Mouse (Mus musculus): ENCODE measurements around the gene Ppm1j.
"Not testable (repeated sequence)": the region's sequence is repeated elsewhere in the genome, so short reads cannot be mapped to it uniquely, and the experiment has no call there.

Gene Ppm1j

DNA sequence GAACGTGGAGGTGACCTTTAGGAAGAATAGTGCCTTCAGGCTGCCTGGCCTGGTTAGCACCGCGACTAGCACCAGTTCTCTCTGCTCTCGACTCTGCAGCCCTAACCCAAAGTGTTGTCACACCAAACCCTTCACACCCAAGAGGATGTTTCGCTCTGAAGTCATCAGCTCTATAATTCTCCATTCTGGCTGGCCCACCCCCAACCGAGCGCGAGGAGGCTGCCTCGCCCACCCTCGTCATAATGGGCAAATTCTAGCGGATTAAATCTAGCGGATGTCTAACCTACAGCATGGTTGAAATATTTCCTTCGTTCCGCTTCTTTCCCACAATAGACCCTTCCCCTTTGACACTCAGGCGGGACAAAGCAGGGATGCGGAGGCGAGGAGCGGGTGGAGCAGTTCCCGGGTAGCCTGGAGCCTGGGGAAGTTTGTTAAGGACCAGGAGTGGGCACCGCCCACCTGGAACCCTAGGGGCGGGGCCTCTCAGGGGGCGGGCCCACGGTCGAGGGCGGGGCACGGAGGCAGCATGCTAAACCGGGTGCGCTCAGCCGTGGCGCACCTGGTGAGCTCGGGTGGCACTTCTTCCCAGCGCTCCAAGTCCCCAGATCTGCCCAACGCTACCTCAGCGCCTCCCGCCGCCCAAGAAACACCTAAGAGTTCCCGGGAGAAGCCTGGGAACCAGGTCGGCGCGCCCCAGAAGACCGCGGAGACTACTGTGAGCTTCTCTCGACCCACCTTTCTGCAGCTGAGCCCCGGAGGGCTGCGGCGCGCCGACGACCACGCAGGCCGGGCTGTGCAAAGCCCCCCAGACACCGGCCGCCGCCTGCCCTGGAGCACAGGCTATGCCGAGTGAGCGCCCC, at the start of gene Ppm1j:
TSS of gene Ppm1j (plus strand) at position 496 of the 860 bp plus-strand sequence.
- peak; percentile 83 for DNase-seq

DNA sequence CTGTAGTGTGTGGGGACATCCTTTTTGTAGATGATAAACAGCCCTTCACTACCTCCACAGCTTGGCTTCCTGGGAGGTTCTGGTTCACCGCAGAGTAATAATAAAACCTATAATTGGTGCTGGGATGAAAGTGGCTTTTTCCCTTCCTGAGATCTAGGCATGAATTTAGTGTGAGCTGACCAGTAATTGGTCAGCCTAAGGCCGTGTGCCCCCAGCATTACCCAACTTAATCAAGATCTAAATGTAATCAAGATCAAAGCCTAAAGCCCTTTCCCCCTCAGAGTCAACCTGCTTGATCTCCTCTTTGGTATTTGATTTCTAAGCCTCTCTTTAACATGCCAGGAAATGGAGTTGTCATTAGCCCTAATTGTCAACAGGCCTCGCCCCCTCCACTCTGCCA, 47.9 kb upstream of the Ppm1j start:
- DNase-seq = no peak

DNA sequence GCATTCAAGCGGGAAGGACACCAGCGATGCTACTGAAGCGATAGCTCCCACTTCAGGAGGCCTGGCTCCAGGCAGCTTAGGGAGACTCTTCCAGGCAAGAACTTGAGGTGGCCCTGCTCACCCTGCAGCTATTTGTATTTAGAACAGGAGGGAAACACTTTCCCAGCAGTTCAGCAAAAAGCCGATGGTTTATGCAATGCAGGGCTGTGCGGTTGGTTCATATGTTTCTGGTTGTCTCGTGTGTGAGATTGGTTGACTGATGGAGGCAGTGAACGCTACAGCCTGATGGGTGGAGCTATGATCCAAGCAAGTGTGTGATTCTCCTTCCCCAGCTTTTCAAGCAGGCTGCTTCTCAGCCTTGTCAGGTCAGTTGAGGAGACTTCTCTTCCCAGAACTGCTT, 46.2 kb upstream of the Ppm1j start:
- no peak for DNase-seq

DNA sequence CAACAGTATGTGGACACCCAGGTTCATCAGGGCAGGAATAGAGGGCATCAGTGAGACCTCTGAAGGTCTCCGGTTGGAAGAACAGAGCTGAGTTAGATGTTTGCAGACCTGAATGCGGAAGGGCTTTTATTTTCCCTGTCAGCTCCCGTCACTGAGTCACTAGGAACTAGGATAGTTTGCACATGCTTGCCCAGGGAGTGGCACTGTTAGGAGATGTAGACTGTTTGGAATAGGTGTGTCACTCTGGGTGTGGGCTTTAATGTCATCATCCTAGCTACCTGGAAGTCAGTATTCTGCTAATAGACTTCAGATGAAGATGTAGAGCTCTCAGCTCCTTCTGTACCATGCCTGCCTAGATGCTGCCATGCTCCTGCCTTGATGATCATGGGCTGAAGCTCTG, 38.9 kb upstream of the Ppm1j start:
- DNase-seq = no peak

DNA sequence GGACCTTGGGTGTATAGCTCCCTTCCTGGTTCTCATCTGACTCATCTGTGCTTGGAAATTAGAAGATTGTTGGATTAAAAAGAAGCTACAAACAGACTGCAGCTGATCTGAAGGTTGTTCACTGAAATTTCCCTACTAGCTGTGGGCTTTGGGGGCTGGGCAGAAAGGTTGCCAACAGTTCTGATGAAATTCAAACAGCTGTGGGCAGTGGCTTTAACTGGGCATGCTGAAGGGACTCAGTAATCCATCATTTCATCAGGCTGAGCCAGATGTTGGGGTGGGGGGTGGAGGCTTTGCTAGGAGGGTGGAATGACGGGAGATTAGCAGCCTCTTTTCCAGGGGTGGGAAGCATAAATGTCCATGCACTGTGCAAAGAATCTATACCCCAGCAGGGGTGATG, 37.7 kb upstream of the Ppm1j start:
- no peak for DNase-seq

DNA sequence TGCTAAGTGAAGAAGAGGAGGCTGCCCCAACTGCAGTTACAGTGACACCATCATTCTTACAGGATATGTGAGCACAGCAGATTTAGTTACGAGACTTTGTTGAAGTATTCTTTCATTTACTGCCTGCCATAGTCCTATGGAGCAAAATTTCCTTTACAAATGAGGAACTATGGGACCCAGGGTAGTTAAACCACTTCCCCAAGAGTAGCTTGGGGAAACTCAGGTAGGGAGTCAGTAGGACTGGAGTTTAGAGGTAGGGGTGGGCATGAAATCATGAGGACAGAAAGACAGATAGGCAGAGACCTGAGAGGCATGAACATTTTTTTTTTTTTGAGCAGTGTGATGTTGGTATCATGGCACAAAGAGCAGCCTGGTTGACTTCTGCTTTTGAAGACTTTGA, 37.0 kb upstream of the Ppm1j start:
- no peak for DNase-seq

DNA sequence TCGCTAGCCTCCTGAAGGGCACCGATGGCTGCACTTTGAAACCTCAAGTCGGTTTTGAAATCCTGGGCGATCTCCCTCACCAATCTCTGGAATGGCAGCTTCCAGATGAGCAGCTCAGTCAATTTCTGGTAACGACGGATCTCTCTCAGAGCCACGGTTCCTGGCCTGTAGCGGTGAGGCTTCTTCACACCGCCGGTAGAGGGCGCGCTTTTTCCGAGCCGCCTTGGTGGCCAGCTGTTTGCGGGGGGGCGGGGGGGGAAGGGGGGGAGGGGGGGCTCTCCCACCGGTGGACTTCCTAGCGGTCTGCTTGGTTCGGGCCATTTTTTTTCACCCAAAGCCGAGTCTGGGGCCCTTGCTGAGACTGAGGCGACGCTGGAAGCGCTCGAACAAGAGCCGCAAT, 28.0 kb upstream of the Ppm1j start:
- peak; percentile 25 for DNase-seq

DNA sequence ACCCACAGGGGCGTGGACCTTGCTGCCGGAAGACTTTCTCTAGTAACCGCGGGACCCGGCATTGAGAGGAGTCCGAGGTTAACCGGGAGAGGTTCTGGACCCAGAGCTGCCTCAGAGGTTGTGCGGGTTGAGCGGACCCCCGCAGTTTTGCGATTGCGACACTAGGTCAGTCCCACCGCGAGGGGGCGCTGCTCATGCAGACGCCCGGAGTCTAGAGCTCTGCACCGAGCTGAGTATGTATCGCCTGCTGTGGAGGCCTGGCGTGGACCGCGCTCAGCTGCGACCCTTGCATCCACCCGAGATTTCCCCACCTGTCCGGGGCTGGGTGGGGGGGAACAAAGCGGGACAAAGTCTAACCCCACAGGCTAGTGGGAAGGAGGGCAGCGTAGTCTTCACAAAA, 22.4 kb upstream of the Ppm1j start:
- peak; percentile 76 for DNase-seq

DNA sequence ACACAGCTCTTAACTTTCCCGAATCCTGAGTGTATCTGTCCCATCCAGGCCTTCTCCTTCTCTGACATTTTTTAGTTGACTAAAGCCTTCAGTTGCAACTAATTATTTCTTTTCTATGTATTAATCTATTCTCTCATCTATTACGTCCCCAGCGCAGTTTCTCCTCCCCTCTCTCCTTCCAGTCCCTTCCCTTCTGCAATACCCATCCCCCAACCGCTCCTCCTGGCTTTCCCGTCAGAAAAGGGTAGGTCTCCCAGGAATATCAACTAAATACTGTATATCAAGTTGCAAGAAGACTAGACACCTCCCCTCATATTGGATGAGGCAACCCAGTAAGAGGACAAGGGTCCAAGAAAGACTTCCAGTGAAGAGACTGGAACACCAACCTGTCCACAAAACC, 22.0 kb upstream of the Ppm1j start:
- no peak for DNase-seq

DNA sequence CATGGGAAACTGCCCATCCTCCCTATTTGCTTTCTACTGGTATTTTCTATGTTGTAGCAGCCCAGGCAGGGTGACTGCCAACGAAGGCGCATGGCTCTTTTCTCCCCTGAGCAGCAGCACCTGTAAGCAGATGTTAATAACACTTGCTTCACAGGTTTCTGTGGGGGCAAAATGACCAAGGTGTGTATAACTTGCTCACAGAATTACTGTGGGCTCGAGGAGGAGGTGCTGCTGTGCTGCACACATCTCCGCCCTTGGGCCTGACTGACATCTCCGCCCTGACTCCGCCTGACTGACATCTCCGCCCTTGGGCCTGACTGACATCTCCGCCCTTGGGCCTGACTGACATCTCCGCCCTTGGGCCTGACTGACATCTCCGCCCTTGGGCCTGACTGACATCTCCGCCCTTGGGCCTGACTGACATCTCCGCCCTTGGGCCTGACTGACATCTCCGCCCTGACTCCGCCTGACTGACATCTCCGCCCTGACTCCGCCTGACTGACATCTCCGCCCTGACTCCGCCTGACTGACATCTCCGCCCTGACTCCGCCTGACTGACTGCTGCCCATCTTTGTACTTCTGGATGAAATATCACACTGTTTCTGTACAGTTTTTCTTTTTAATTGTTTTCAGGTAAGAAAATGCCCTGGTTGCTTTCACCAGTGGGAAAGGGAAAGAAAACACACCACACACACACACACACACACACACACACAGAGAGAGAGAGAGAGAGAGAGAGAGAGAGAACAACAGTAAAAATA, 18.6 kb upstream of the Ppm1j start:
- not testable (repeated sequence) for DNase-seq

DNA sequence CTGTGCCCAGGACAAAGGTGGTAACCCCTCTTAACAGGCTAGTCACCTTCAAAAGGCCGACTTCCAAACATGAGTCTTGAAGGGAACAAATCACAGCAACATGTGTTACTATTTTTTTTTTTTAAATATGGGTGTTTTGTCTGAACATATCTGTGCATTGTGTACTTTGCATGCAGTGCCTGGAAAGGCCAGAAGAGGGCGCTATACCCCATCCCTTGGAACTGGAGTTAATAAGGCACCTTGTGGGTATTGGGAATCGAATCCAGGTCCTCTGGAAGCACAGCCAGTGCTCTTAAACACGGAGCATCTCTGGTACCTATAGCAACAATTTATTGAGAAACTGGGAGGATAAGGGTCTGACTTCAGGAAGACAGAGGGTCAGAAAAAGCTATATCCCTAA, 15.8 kb upstream of the Ppm1j start:
- DNase-seq = no peak

DNA sequence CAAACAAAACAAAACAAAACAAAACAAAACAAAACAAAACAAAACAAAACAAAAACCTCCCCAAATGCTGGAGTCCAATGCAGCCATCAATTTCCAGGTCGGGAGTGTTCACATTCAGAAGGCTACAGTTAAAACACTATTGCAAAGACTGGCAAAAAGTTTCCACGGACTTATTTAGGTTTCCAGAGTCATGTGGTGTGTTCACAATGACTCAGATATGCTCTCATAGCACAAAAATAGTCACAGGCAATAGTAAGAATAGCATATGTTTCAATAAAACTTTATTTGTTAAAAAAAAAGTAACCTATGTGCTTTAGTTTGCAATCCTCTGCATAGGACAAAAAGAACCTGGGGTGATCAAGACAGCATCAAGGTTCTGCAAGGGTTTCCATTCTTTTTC, 13.7 kb upstream of the Ppm1j start:
- no peak for DNase-seq

DNA sequence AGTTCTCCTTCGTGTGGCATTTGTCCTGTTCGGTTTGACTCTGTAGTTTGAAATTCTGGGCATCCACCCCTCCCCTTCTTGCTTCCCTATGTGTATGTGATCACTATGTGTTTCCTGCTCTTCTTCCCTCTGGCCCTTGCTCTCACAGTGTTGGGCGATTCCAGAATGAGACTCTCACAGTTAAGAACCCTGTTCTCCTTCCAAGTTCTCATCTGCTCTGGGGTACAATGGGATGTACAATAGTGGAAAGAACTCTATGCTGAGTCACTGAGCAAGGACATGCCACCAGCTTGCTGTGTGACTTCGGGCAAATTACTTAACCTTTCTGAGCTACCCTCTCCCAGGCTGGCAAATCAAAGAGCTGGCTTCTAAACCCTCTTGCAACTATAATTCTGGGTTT, 13.1 kb upstream of the Ppm1j start:
- DNase-seq = no peak

DNA sequence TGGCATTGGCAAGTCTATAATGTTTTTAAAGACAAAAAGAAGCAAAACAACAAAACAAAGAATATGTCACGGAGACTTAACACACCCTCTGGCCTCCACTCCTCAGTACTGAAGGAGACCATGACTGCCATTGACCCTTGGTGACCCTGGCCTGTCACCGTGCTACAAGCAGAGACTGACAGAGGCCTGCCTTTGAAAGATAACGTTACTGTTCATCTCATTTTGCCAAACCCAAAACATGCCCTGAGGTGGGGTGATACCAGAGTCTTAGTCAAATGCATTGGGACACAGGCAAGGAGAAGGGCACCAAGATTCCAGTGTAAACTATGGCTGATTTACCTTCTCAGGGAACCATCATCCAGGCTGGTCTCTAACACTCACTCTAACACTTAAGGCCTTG, 11.7 kb upstream of the Ppm1j start:
- DNase-seq = no peak

DNA sequence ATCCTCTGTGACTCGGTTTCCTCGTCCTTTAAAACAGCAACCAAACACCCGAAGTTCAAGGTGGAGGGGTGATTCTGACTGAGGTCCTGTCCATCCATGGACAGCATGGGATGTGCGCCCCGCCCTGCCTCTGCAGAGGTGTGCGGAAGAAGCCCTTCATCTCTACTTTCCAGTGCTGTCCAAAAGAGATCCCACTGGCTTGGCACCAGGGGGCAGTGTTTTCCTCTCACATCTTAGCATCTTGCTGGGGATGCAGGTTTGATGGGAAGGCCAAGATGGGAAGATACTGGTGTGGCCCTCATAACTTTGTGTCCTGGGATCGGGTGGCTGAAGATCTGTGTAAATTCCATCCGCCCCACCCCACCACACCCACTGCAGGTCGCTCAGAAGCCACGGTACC, 10.8 kb upstream of the Ppm1j start:
- peak; percentile 73 for DNase-seq

DNA sequence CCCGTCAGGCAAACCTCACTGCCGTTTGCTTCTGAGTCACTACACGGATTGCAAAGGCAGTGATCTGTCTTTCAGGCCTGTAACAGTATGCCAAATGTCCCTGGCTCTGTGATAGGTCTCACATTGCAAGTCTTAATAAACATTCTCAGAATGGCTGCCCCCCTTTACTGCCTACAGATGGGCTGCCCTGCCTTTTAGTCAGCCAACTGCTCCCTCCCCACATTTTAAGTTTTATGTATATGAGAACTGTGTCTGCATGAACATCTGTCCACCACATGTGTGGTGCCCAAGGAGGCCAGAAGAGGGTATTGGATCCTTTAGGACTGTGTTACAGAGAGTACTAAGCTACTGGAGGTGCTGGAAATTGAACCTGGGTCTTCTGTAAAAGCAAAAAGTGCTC, 9.9 kb upstream of the Ppm1j start:
- DNase-seq = no peak

DNA sequence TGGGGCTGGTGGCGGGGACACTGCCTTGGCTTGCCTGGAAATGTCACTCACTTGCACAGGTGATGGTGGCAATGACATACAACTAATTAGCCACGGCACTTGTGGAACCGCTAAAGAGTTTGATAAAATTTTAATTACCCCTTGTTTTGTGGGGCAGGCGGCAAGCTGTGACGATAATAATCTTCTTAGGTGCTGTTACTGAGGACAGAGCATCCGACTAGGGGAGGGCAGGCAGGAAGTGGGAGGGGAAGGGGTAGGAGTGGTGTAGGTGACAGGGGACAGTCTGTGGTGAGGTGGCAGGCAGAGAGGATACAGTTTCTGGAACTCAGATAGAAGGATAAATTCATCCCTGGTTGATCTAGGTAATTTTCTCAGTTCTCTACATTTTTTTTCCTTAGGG, 9.4 kb upstream of the Ppm1j start:
- DNase-seq = no peak

DNA sequence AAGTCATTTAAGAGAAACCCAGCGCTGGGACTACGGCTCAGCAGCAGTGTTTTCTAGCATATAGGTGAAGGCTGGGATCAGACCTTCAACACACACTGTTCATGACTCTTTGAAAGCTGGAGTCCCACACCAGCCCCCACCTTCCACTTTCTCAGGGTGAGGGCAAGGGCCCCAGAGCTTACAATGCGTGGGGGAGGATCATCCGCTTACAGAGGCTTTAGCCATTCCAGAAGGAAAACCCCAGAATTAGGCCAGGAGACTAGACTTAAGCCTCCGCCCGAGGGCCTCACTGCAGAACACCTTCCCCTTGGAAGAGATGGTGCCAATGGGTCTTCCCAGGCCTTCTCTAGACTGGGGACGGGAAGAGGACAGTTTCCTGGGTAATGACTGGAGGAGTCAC, 7.6 kb upstream of the Ppm1j start:
- no peak for DNase-seq

DNA sequence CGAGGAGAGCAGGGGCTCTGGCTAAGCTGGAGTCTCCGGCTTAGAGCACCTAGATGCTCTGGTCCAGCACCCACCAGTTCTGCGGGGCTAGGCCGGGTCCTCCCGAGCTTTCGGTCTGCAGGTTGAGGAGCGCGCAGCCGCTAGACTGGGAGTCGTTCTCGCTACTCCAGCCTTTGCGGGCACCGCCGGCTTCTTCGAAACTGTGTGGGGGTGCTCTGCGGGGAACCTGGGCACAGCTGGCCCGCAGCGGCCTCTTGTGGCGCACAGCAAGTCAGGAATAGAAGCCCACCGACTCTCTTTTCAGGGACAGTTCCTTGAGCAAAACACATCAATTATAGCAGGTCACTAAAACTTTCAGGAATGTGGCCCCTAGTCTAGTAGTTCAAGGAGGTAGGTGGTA, 3.5 kb upstream of the Ppm1j start:
- DNase-seq = peak; percentile 36

DNA sequence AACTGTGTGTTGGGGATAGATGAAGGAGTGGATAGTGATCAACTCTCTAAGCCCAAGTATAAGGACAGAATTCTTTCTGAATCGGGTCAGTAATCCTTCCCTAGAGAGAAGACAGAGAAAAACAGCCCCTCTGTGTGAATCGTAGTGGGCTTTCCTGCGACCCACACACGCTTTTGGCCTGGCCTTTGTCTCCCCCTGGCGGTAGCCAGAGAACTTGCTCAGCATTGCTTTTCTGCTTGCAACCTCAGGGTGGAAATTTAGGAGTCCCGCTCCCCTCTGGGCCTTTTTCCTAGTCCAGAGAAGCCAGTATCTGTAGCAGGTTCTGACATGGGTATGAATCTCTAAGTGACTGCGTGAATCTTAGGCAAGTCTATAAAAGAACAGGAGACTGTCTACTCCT, 907 bp upstream of the Ppm1j start:
- DNase-seq = peak; percentile 78

DNA sequence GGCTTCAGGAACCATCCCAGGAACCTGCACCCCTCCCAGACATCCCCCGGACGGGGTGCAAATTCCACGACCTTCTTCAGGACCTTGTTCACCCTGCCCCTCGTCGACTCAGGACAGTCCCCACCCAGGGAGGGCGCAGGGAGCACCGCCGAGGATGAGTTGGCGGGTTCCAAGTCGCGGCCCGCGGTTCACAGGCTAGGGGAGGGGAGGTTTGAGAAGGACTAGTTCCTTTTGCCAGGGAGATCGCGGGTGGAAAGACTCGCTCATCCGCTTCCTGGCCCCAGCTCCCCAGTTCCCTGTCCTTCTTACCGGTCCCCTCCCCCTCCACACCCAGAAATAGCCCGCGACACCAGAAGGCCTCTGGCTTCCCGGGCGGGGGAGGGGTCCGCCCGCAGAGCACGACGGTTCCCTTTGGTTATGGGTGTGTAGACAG, 631 bp downstream of the Ppm1j start, which contains the start of gene Fam19a3:
TSS of gene Fam19a3 (minus strand) at position 370 of the 433 bp plus-strand sequence.
- peak; percentile 51 for DNase-seq

DNA sequence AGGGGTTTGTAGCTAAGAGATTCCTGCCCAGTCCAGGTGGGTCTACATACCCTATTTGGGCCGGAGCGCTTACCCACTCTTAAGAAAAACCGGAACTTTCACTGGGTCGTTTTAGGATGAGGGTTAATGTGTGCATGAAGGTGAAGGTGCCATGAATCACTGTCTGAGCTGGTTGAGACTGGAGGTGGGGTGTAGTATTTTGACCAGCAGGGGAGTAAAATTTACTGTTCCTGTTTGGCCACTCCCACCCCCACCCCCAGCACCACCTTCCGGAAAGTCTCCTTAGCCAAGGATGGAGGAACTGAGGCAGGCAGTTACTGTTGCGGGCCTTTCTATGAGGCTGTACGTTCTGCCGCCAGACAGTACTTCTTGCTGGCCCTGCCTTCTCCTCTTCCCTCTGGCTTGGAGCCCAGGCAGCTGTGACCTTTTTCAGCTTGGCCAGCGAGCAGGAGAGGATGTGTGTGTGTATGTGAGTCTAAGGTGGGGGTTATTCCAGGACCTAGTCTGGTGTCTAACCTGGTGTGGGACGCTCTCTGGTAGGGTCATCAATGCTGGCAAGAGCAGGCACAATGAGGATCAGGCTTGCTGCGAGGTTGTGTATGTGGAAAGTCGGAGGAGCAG, 1.3 kb downstream of the Ppm1j start:
- DNase-seq = peak; percentile 78

DNA sequence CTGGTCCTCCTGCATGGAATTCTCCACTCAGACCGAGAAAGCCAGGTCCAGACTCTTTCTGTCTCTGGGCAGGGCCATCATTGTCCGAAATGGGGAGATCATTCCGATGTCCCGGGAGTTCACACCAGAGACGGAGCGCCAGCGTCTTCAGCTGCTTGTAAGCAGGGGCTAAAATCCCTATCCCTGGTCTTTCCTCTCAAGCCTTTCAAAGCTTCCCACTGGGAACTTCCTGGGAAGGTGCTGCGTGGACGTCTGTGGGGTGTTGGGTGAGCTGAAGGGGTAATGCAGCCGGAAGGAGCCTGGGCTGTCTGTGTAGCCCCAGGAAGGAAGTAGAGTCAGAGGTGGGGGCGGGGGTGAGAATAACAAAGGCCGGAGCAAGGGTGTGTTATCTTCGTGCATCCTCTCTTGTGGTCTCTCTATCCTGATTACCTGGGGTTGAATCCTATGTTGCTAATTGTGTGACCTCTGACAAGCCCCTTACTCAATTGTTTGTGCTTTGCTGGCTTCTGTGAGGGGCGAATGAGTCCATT, 3.2 kb downstream of the Ppm1j start:
- DNase-seq = peak; percentile 61

DNA sequence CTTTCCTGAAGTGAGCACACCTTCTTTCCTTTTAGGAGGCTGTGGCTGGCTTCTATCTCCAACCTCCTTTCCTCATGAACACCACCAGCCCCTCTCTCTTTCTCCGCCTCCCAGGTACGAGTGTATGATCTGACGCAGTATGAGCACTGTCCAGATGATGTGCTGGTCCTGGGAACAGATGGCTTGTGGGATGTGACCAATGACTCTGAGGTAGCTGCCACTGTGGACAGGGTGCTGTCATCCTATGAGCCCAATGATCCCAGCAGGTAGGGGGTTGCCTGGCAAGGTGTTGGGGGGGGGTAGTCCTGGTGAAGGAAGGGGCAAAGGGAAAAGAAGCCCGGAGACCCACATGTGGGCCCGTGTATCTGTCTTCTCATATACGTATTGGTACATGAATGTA, 4.4 kb downstream of the Ppm1j start:
- no peak for DNase-seq

All from lung, postnatal 10 days (tissue).